Mouse (Mus musculus): ENCODE results near the gene Gm10352. TPM values are rescaled to one million over a fixed set of nuclear protein-coding genes. Genes with fewer than 3 reads are reported as not detected.
"Not testable (repeated sequence)": the region's sequence is repeated elsewhere in the genome, so short reads cannot be mapped to it uniquely, and the experiment has no call there.

The Gm10352 gene
- not detected in 2 replicates for polyA plus RNA-seq (2015; fragmentation: Nextera tagmentation; extraction: Ambion mirVana)

DNA sequence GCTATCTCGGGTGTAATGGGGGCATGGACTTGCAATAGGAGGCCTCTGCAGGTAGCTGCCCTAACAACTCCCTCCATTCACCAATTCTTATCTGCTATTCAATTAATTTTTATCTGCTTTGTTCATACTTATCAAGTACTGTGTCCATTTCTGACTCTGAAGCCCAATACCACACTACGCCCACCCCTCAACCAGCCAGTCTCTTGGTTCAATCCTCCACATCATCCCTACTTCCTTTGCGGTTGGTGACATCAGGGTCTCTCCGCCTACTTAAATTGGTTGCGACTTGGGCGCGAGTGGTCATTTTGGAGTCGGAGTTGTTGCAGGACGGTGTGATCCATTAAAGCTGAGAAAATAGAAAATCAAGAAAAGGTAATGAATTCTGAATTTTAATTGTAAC lies at the start of gene Gm10352:
Gm10352 (plus strand) TSS at position 301 of the 400 bp plus-strand sequence.
- not testable (repeated sequence) for ATAC-seq; H3K36me3 ChIP-seq (ENCODE audit: control insufficient read depth, insufficient read depth); H3K27me3 ChIP-seq (replicated peaks; ENCODE audit: control insufficient read depth, insufficient read depth, low read length); H3K27ac ChIP-seq (ENCODE audit: low read length); H3K4me2 ChIP-seq (ENCODE audit: low read length); H3K9ac ChIP-seq (replicated peaks; ENCODE audit: low read depth, low read length); H3K4me3 ChIP-seq (replicated peaks; ENCODE audit: low read length); H3K9me3 ChIP-seq (ENCODE audit: control insufficient read depth, low read length); H3K4me1 ChIP-seq (replicated peaks; ENCODE audit: control insufficient read depth, insufficient read depth, low read length)
- WGBS, result no CpG with 5 or more reads among the region's 9 CpGs

DNA sequence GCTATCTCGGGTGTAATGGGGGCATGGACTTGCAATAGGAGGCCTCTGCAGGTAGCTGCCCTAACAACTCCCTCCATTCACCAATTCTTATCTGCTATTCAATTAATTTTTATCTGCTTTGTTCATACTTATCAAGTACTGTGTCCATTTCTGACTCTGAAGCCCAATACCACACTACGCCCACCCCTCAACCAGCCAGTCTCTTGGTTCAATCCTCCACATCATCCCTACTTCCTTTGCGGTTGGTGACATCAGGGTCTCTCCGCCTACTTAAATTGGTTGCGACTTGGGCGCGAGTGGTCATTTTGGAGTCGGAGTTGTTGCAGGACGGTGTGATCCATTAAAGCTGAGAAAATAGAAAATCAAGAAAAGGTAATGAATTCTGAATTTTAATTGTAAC lies 31.5 kb downstream of the Gm10352 start, which contains the start of gene Gm29289:
Gm29289 (plus strand) TSS at position 301 of the 400 bp plus-strand sequence.
- ATAC-seq; H3K4me1 ChIP-seq (replicated peaks; ENCODE audit: control insufficient read depth, insufficient read depth, low read length); H3K9me3 ChIP-seq (ENCODE audit: control insufficient read depth, low read length); H3K27ac ChIP-seq (ENCODE audit: low read length); H3K36me3 ChIP-seq (ENCODE audit: control insufficient read depth, insufficient read depth); H3K4me2 ChIP-seq (ENCODE audit: low read length); H3K27me3 ChIP-seq (replicated peaks; ENCODE audit: control insufficient read depth, insufficient read depth, low read length); H3K9ac ChIP-seq (replicated peaks; ENCODE audit: low read depth, low read length); H3K4me3 ChIP-seq (replicated peaks; ENCODE audit: low read length): not testable (repeated sequence)
- WGBS, result no CpG with 5 or more reads among the region's 9 CpGs

Other genes with a start within 250 kb of the Gm10352 start
- gene Sry, start 237.3 kb upstream of the Gm10352 start, polyA plus RNA-seq (2015; fragmentation: Nextera tagmentation; extraction: Ambion mirVana), result not detected in 2 replicates
- not detected in 2 replicates for gene H2al2b, start 180.3 kb upstream of the Gm10352 start, polyA plus RNA-seq (2015; fragmentation: Nextera tagmentation; extraction: Ambion mirVana)
- not detected in 2 replicates for gene Gm4064, start 104.8 kb upstream of the Gm10352 start, polyA plus RNA-seq (2015; fragmentation: Nextera tagmentation; extraction: Ambion mirVana)
- not detected in 2 replicates for gene Rbmy, start 70.3 kb upstream of the Gm10352 start, polyA plus RNA-seq (2015; fragmentation: Nextera tagmentation; extraction: Ambion mirVana)
- not detected in 2 replicates for gene Gm10256, start 70.3 kb upstream of the Gm10352 start, polyA plus RNA-seq (2015; fragmentation: Nextera tagmentation; extraction: Ambion mirVana)
- gene Gm29289, start 31.6 kb downstream of the Gm10352 start, polyA plus RNA-seq (2015; fragmentation: Nextera tagmentation; extraction: Ambion mirVana), result not detected in 2 replicates

Measured in forebrain, embryonic 16.5 days (tissue).